Mouse (Mus musculus): ENCODE results near the gene Etl4. TPM values are rescaled to one million over a fixed set of nuclear protein-coding genes. Genes with fewer than 3 reads are reported as not detected.

Gene Etl4
- polyA plus RNA-seq, 1 experiment from 2014 or later = 33.4 TPM

DNA sequence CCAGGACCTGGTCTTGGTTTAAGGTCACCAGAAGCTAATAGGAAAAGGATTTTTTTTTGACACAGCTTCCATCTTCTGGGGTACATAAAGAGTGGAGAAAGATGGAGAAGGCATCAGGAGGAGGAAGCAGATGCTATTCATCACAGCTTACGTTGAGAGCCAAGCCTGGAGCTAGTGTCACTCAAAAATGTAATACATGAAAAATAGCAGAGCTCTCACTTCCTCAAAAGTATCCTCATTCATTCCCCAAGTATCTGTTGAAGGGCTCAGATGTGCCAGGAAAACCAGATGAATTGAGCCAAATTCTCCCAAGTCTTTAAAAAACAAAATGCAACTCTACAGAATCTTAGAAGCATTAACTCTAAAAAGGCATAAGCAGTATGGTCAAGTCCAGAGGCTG lies 297.1 kb downstream of the Etl4 start:
- no peak for ATAC-seq (ENCODE audit: insufficient read depth)
- Histone ChIP-seq H3K4me2 (no peak overlapping the region), H3K4me3 (ENCODE audit: low read depth, low read length) (no peak overlapping the region), H3K27me3 (ENCODE audit: insufficient read depth, low read length) (no peaks in the 10 kb centered on the region), H3K4me1 (ENCODE audit: insufficient read depth) (no peaks in the 10 kb centered on the region), H3K9me3 (ENCODE audit: low read depth, low read length) (no peaks in the 10 kb centered on the region), H3K27ac (ENCODE audit: low read depth) (no peak overlapping the region), H3K9ac (no peak overlapping the region), H3K36me3 (ENCODE audit: insufficient read depth) (no peaks in the 10 kb centered on the region)
- DNase-seq = no peak
- no peak for TF ChIP-seq CTCF (IDR thresholded peaks at IDR 0.05; ENCODE audit: low read depth)
- 26% methylated on average over 1 of the region's 1 CpGs for WGBS

DNA sequence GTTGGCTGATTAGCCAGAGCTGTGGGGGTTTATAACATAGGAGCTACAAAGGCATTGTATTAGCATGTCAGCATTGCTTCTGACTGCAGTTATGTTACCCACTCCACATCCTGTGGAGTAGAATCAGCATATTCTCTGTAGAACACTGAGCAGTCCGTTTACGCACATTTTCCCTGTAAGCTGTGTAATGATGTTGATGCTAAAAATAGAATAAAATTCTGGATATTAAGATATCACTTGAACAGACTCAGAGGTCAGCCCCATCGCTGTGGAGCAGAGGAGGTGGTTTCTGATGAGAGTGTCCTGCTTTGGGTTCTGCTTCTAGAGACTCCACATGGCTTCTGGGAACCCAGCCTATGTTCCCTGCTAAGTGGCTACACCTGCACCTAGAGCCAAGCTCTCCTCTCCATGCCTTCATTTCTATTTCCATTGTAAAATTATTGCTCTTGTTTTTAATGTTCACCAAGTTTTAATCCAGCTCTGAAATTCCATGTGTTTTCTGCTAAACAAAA lies 299.2 kb downstream of the Etl4 start:
- Histone ChIP-seq H3K4me2 (no peak overlapping the region), H3K4me3 (ENCODE audit: low read depth, low read length) (no peak overlapping the region), H3K4me1 (ENCODE audit: insufficient read depth) (no peaks in the 10 kb centered on the region), H3K27me3 (ENCODE audit: insufficient read depth, low read length) (no peaks in the 10 kb centered on the region), H3K9ac (no peak overlapping the region), H3K27ac (ENCODE audit: low read depth) (no peak overlapping the region), H3K9me3 (ENCODE audit: low read depth, low read length) (no peaks in the 10 kb centered on the region), H3K36me3 (ENCODE audit: insufficient read depth) (no peaks in the 10 kb centered on the region)
- DNase-seq (no peak), ATAC-seq (ENCODE audit: insufficient read depth) (no peak)
- no peak for TF ChIP-seq CTCF (IDR thresholded peaks at IDR 0.05; ENCODE audit: low read depth)
- 51% methylated on average over 3 of the region's 3 CpGs for WGBS

DNA sequence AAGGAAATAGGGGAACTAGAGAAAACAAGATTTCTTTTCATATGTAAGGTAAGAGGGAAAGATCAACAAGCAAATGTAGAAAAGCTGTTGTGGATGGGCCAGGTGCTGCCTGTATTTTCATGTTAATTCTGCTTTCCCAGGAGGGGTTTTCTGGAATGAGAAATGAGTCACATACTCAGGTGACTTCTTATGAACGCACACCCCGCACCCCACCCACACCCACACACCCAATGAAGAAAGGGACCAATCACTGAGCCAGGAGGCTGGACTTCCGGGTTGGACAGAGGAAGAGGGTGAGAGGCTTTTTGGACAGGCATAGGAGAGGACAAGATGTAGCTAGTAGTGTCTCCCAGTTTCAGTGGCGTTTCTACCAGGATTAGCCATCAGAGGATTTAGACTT lies 299.8 kb downstream of the Etl4 start:
- Histone ChIP-seq H3K27me3 (ENCODE audit: insufficient read depth, low read length) (no peaks in the 10 kb centered on the region), H3K4me1 (ENCODE audit: insufficient read depth) (no peaks in the 10 kb centered on the region), H3K9me3 (ENCODE audit: low read depth, low read length) (no peaks in the 10 kb centered on the region), H3K9ac (no peak overlapping the region), H3K4me3 (ENCODE audit: low read depth, low read length) (no peak overlapping the region), H3K4me2 (no peak overlapping the region), H3K27ac (ENCODE audit: low read depth) (no peak overlapping the region), H3K36me3 (ENCODE audit: insufficient read depth) (no peaks in the 10 kb centered on the region)
- ATAC-seq (ENCODE audit: insufficient read depth) (no peak), DNase-seq (no peak)
- 50% methylated on average over 4 of the region's 4 CpGs for WGBS
- no peak for TF ChIP-seq CTCF (IDR thresholded peaks at IDR 0.05; ENCODE audit: low read depth)

DNA sequence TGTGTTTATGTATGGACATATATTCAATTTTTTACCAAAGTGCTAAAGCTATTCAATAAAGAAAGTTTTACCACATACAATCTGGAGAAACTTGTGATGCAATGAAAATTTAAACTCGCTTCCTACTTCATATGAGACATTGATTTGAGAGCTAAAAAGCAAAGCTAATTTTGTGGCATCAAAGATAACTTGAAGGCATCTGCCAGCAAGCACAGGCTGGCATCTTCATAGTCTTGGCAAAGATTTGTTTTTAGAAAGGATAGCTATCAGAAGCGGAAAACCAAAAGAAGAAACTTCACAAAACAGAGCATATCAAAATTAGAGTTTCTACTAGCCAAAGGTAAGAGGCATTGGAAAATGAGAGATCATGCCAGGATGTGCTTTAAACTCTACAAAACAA lies 306.7 kb downstream of the Etl4 start:
- Histone ChIP-seq H3K9me3 (ENCODE audit: low read depth, low read length) (no peaks in the 10 kb centered on the region), H3K36me3 (ENCODE audit: insufficient read depth) (no peaks in the 10 kb centered on the region), H3K4me3 (ENCODE audit: low read depth, low read length) (no peak overlapping the region), H3K27me3 (ENCODE audit: insufficient read depth, low read length) (no peaks in the 10 kb centered on the region), H3K4me2 (no peak overlapping the region), H3K9ac (no peak overlapping the region), H3K4me1 (ENCODE audit: insufficient read depth) (no peaks in the 10 kb centered on the region), H3K27ac (ENCODE audit: low read depth) (no peak overlapping the region)
- 91% methylated on average over 2 of the region's 2 CpGs for WGBS
- no peak for TF ChIP-seq CTCF (IDR thresholded peaks at IDR 0.05; ENCODE audit: low read depth)
- DNase-seq (no peak), ATAC-seq (ENCODE audit: insufficient read depth) (no peak)

DNA sequence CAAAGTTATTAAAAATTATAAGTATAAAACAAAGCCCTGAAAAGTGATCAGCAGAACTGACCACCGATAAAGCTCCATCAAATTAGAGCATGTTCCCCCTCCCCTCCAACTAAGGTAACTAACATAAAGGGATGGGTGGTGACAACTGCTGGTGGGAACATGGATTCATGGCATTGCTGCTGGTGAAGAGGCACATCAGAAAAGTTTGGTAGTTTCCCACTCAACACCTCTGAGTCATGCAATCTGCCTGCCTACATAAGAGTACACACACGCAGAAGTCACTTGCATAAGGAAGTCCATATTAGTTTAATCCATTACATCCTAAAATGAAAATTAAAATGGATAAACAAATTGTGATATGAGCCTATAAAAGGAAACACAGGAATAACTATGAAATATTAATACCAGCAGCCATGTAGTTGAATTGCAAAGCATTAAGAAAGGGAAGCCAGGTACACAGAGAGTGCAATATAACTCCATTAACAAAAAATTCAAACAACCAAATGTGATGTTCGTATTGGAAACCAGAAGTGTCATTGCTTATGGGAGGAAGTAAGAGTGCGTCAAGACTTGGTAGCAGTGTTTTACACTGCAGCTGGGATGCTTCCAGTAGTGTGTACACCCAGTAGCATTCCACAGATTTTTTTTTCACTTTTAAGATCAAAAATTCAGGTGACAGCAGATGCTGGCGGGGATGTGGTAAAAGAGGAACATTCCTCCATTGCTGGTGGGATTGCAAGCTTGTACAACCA lies 307.3 kb downstream of the Etl4 start:
- Histone ChIP-seq H3K4me2 (no peak overlapping the region), H3K9me3 (ENCODE audit: low read depth, low read length) (no peaks in the 10 kb centered on the region), H3K4me3 (ENCODE audit: low read depth, low read length) (no peak overlapping the region), H3K27ac (ENCODE audit: low read depth) (no peak overlapping the region), H3K9ac (no peak overlapping the region), H3K36me3 (ENCODE audit: insufficient read depth) (no peaks in the 10 kb centered on the region), H3K27me3 (ENCODE audit: insufficient read depth, low read length) (no peaks in the 10 kb centered on the region), H3K4me1 (ENCODE audit: insufficient read depth) (no peaks in the 10 kb centered on the region)
- 79% methylated on average over 5 of the region's 5 CpGs for WGBS
- ATAC-seq (ENCODE audit: insufficient read depth) = no peak
- no peak for TF ChIP-seq CTCF (IDR thresholded peaks at IDR 0.05; ENCODE audit: low read depth)
- DNase-seq = no peak

DNA sequence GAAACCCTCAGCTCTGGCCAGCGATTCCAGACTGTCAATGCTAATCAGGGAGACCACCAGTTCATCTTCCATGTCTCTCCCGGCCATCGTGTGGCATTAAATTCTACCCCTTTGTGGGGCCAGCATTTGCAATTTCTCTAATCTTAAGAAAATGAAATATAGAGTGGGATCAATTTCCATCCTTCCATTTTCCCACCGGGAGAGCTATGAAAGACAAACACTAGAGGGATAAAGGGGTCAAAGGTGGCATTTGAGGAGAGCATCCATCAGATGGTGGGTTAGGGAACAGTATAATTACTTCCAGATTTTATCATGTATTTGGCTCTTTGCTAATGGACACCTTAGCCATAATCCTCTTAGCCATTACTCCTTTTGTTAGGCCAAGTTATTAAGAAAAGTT lies 321.8 kb downstream of the Etl4 start:
- DNase-seq (no peak), ATAC-seq (ENCODE audit: insufficient read depth) (no peak)
- H3K27me3 ChIP-seq (ENCODE audit: insufficient read depth, low read length) = no peaks in the 10 kb centered on the region
- WGBS = 41% methylated on average over 4 of the region's 4 CpGs
- H3K4me2 ChIP-seq = no peak overlapping the region
- H3K36me3 ChIP-seq (ENCODE audit: insufficient read depth) = no peaks in the 10 kb centered on the region
- no peaks in the 10 kb centered on the region for H3K9me3 ChIP-seq (ENCODE audit: low read depth, low read length)
- H3K4me1 ChIP-seq (ENCODE audit: insufficient read depth) = no peaks in the 10 kb centered on the region
- H3K9ac ChIP-seq = no peak overlapping the region
- H3K4me3 ChIP-seq (ENCODE audit: low read depth, low read length) = no peak overlapping the region
- H3K27ac ChIP-seq (ENCODE audit: low read depth) = no peak overlapping the region
- no peak for TF ChIP-seq CTCF (IDR thresholded peaks at IDR 0.05; ENCODE audit: low read depth)

DNA sequence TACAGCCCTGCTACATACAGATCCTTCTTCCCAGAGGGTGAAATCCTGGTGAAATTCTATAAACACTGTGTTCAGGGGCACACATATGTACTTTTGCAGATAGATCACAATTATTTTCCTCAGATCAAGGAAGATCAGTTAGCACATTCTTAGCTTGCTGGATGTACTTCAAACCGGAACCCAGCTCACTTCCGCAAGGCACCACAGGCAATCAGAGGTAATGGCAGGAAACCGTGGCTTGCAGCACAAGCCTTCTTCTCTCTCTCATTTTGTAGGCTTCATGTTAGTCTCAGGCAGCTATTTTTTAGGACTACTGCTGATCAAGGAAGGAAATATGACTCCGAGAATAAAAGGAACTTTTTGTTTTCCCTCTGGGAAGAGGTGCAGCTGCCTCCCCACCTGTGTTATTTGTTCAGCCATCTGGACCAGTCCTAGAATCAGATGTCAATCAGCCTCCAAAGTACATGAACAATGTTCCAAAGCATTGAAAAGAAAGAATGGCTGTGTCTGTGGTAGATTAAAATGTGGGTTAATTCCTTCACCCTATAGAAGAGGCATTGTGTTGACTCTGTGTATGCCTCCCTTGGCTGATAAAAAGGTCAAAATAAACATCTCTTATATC lies 338.6 kb downstream of the Etl4 start:
- no peaks in the 10 kb centered on the region for H3K27me3 ChIP-seq (ENCODE audit: insufficient read depth, low read length)
- ATAC-seq (ENCODE audit: insufficient read depth) (no peak), DNase-seq (no peak)
- H3K4me1 ChIP-seq (ENCODE audit: insufficient read depth) = no peaks in the 10 kb centered on the region
- H3K36me3 ChIP-seq (ENCODE audit: insufficient read depth) = no peaks in the 10 kb centered on the region
- H3K27ac ChIP-seq (ENCODE audit: low read depth) = no peak overlapping the region
- H3K4me2 ChIP-seq = no peak overlapping the region
- WGBS = 61% methylated on average over 4 of the region's 4 CpGs
- no peak for TF ChIP-seq CTCF (IDR thresholded peaks at IDR 0.05; ENCODE audit: low read depth)
- no peaks in the 10 kb centered on the region for H3K9me3 ChIP-seq (ENCODE audit: low read depth, low read length)
- no peak overlapping the region for H3K4me3 ChIP-seq (ENCODE audit: low read depth, low read length)
- H3K9ac ChIP-seq = no peak overlapping the region

Data from lung, embryonic 14.5 days (tissue).